In genomic region chr2:124189271-124189670, GRCm38 (mm10) we compare ENCODE assay signal across 23 mouse cellular contexts.
"Had no signal": no experiment of that assay in that cellular context is flagged by ENCODE, and none has a peak within 500 bp of the region (broad histone marks: within the 10 kb centered on the region; RNA-seq: fewer than 3 reads in every experiment).

No protein-coding gene starts in this region.

- H3K4me3 ChIP-seq: heart, adult 2 months; heart, embryonic 13.5 days; heart, embryonic 15.5 days; hindbrain, embryonic 13.5 days; hindbrain, embryonic 15.5 days; kidney, embryonic 15.5 days; limb, embryonic 13.5 days; limb, embryonic 15.5 days; liver, embryonic 12.5 days had no signal

- H3K27ac ChIP-seq: heart, adult 2 months; heart, embryonic 13.5 days; heart, embryonic 15.5 days; hindbrain, embryonic 13.5 days; hindbrain, embryonic 15.5 days; hindbrain, postnatal 0 days; kidney, embryonic 15.5 days; kidney, postnatal 0 days; limb, embryonic 13.5 days; limb, embryonic 15.5 days; liver, embryonic 12.5 days; liver, embryonic 14.5 days had no signal

- DNase-seq: gastrocnemius, postnatal 14 days; gastrocnemius, postnatal 36 days; heart, adult 11 months; heart, adult 2 months; heart, postnatal 14 days; heart, postnatal 36 days; kidney, adult 11 months; kidney, adult 2 months; kidney, adult 9 months; kidney, postnatal 14 days; kidney, postnatal 36 days; layer of hippocampus, postnatal 36 days had no signal
